Mouse (Mus musculus): ENCODE data around the gene Mrpl44. TPM values are rescaled to one million over a fixed set of nuclear protein-coding genes. Genes with fewer than 3 reads are reported as not detected.

The Mrpl44 gene
- polyA plus RNA-seq, 1 experiment from 2014 or later, result 47.6 TPM

DNA sequence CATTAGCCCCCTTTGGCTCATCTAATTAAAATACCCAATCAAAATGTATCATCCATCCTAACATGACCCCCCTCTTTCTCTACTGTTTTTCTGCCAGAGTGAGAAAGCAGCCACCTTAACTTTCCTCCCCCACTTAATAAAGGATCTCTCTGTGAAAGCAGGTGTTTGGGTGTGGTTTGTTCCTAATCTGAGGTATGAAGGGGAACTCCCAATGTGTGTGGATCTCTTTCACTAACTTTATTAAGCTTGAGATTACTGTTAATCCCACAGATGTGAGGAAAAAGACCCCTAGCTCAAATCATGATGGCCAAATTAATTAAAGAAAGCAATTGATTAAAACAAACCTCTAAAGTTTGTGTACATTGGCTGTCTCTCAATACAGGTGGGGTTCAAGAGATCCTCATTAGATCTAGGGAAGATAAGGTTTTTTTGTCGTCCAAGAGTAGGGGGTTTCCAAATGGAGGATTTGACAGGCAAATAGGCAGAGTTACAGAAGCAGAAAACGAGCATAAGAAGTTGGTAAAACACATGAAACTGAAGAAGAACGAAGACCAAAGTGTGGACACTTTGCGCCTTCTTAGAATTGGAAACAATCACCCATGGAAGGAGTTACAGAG is 1.5 kb upstream of the Mrpl44 start:
- no peak overlapping the region for H3K9ac ChIP-seq (ENCODE audit: low read length)
- H3K36me3 ChIP-seq (ENCODE audit: control insufficient read depth, insufficient read depth, low read length), result no peaks in the 10 kb centered on the region
- no peak overlapping the region for H3K27ac ChIP-seq (ENCODE audit: low read length)
- no peaks in the 10 kb centered on the region for H3K9me3 ChIP-seq (replicated peaks; ENCODE audit: control insufficient read depth, low read length)
- H3K4me3 ChIP-seq (replicated peaks; ENCODE audit: low read length), result no peak overlapping the region
- no peak overlapping the region for H3K4me2 ChIP-seq (ENCODE audit: low read depth, low read length)
- ATAC-seq (ENCODE audit: insufficient read depth, low FRiP score), result no peak
- H3K4me1 ChIP-seq (ENCODE audit: control insufficient read depth, insufficient read depth, low read length), result no peaks in the 10 kb centered on the region
- 68% methylated on average over 4 of the region's 4 CpGs for WGBS
- no peaks in the 10 kb centered on the region for H3K27me3 ChIP-seq (ENCODE audit: control insufficient read depth, insufficient read depth, low read length)

GRCm38 (mm10) chr1:79778011-79778410 is 2.2 kb downstream of the Mrpl44 start:
- WGBS, result 84% methylated on average over 11 of the region's 11 CpGs
- H3K4me1 ChIP-seq (ENCODE audit: control insufficient read depth, insufficient read depth, low read length), result no peaks in the 10 kb centered on the region
- no peak overlapping the region for H3K27ac ChIP-seq (ENCODE audit: low read length)
- H3K9ac ChIP-seq (ENCODE audit: low read length), result no peak overlapping the region
- H3K27me3 ChIP-seq (ENCODE audit: control insufficient read depth, insufficient read depth, low read length), result no peaks in the 10 kb centered on the region
- ATAC-seq (ENCODE audit: insufficient read depth, low FRiP score), result no peak
- H3K4me3 ChIP-seq (replicated peaks; ENCODE audit: low read length), result no peak overlapping the region
- H3K4me2 ChIP-seq (ENCODE audit: low read depth, low read length), result no peak overlapping the region
- H3K9me3 ChIP-seq (replicated peaks; ENCODE audit: control insufficient read depth, low read length), result no peaks in the 10 kb centered on the region
- peaks cover 18% of the 10 kb centered on the region for H3K36me3 ChIP-seq (ENCODE audit: control insufficient read depth, insufficient read depth, low read length)

DNA sequence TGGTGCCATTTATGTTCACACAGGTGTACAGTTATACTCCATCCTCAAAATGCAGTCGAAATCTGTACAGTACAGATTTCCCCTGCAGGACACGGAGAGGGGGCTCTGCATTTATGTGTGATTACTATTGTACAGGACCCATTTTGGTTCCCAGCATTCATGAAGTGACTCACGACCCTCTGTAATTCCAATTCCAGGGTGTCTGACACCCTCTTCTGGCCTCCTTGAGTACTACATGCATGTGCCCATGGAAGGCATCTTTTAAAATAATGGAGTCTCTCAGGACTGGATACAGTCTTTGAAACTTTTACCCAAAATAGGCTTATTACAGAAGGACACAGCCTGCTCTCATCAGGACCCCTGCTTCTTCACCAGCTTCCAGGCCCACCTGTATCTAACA is 6.6 kb downstream of the Mrpl44 start:
- H3K27ac ChIP-seq (ENCODE audit: low read length), result no peak overlapping the region
- H3K9me3 ChIP-seq (replicated peaks; ENCODE audit: control insufficient read depth, low read length), result no peaks in the 10 kb centered on the region
- no peaks in the 10 kb centered on the region for H3K4me1 ChIP-seq (ENCODE audit: control insufficient read depth, insufficient read depth, low read length)
- WGBS, result 81% methylated on average over 3 of the region's 3 CpGs
- ATAC-seq (ENCODE audit: insufficient read depth, low FRiP score), result no peak
- H3K9ac ChIP-seq (ENCODE audit: low read length), result no peak overlapping the region
- H3K4me2 ChIP-seq (ENCODE audit: low read depth, low read length), result no peak overlapping the region
- H3K36me3 ChIP-seq (ENCODE audit: control insufficient read depth, insufficient read depth, low read length), result peaks cover 18% of the 10 kb centered on the region
- H3K27me3 ChIP-seq (ENCODE audit: control insufficient read depth, insufficient read depth, low read length), result no peaks in the 10 kb centered on the region
- H3K4me3 ChIP-seq (replicated peaks; ENCODE audit: low read length), result no peak overlapping the region

DNA sequence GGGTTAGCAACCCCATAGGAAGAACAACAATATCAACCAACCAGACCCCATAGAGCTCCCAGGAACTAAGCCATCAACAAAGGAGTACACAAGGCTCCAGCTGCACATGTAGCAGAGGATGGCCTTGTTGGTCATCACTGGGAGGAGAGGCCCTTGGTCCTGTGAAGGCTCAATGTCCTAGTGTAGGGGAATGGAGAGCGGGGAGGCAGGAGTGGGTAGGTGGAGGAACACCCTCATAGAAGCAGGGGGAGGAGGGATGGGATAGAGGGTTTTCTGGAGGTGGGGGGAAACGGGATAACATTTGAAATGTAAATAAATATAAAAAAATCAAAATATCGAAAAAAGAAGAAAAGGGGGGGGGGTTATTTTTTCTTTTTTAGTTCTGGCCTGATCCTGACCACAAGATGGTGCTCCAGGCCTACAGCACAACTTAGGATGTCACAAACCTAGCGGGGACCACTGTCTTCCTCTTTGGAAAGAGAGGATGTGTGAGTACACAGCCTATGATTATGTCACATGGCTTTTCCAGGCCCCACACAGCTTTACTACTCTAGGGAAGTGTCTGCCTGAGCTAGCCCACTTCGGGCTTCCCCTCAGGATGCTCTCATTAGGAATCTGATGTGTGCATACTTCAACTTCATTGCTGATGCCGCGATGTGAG is 10.6 kb downstream of the Mrpl44 start:
- no peak overlapping the region for H3K4me3 ChIP-seq (replicated peaks; ENCODE audit: low read length)
- no peak overlapping the region for H3K4me2 ChIP-seq (ENCODE audit: low read depth, low read length)
- no peak; the same call in 1 of the 2 replicates for ATAC-seq (ENCODE audit: insufficient read depth, low FRiP score)
- no peaks in the 10 kb centered on the region for H3K27me3 ChIP-seq (ENCODE audit: control insufficient read depth, insufficient read depth, low read length)
- no peak overlapping the region for H3K9ac ChIP-seq (ENCODE audit: low read length)
- WGBS, result 64% methylated on average over 7 of the region's 7 CpGs
- H3K27ac ChIP-seq (ENCODE audit: low read length), result no peak overlapping the region
- peaks cover 10% of the 10 kb centered on the region for H3K36me3 ChIP-seq (ENCODE audit: control insufficient read depth, insufficient read depth, low read length)
- H3K4me1 ChIP-seq (ENCODE audit: control insufficient read depth, insufficient read depth, low read length), result no peaks in the 10 kb centered on the region
- no peaks in the 10 kb centered on the region for H3K9me3 ChIP-seq (replicated peaks; ENCODE audit: control insufficient read depth, low read length)

GRCm38 (mm10) chr1:79797084-79797483 is 21.3 kb downstream of the Mrpl44 start:
- Histone ChIP-seq H3K9ac (ENCODE audit: low read length) (no peak overlapping the region), H3K27ac (ENCODE audit: low read length) (no peak overlapping the region), H3K9me3 (replicated peaks; ENCODE audit: control insufficient read depth, low read length) (no peaks in the 10 kb centered on the region), H3K4me1 (ENCODE audit: control insufficient read depth, insufficient read depth, low read length) (no peaks in the 10 kb centered on the region), H3K4me2 (ENCODE audit: low read depth, low read length) (no peak overlapping the region), H3K4me3 (replicated peaks; ENCODE audit: low read length) (no peak overlapping the region), H3K27me3 (ENCODE audit: control insufficient read depth, insufficient read depth, low read length) (no peaks in the 10 kb centered on the region), H3K36me3 (ENCODE audit: control insufficient read depth, insufficient read depth, low read length) (no peaks in the 10 kb centered on the region)
- WGBS, result 90% methylated on average over 3 of the region's 3 CpGs
- ATAC-seq (ENCODE audit: insufficient read depth, low FRiP score), result no peak

DNA sequence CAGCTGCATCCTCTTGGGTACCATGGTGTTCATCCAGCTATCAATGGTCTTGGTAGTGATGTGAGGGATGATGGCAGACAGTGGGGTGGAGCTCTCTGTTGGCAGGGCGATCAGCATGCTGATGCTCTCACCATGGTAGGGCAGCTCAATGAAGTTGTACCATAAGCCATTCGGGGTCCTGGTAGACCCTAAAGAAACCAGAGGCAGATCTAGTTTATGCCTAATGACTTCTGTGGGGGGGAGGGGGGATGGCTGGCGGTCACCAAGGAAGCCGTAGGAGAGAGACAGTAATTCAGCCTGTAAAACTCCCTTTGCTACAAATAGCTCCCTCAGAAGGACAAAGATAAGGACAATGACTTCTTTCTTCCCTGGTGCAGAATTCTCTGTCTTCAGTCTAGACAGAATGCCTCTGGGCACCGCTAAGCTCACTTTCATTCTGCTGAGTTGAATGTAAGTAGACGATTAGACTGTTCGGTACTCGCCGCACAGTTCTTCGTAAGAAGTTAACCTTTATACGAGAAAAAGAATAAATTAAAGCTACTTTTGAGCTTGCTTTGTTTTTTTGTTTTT is 27.1 kb downstream of the Mrpl44 start:
- WGBS, result 85% methylated on average over 11 of the region's 11 CpGs
- no peaks in the 10 kb centered on the region for H3K27me3 ChIP-seq (ENCODE audit: control insufficient read depth, insufficient read depth, low read length)
- no peak overlapping the region for H3K27ac ChIP-seq (ENCODE audit: low read length)
- H3K4me2 ChIP-seq (ENCODE audit: low read depth, low read length), result no peak overlapping the region
- no peaks in the 10 kb centered on the region for H3K4me1 ChIP-seq (ENCODE audit: control insufficient read depth, insufficient read depth, low read length)
- ATAC-seq (ENCODE audit: insufficient read depth, low FRiP score), result no peak
- no peak overlapping the region for H3K4me3 ChIP-seq (replicated peaks; ENCODE audit: low read length)
- H3K9ac ChIP-seq (ENCODE audit: low read length), result no peak overlapping the region
- H3K36me3 ChIP-seq (ENCODE audit: control insufficient read depth, insufficient read depth, low read length), result no peaks in the 10 kb centered on the region
- no peaks in the 10 kb centered on the region for H3K9me3 ChIP-seq (replicated peaks; ENCODE audit: control insufficient read depth, low read length)

GRCm38 (mm10) chr1:79803614-79804013 is 27.8 kb downstream of the Mrpl44 start:
- no peak overlapping the region for H3K9ac ChIP-seq (ENCODE audit: low read length)

DNA sequence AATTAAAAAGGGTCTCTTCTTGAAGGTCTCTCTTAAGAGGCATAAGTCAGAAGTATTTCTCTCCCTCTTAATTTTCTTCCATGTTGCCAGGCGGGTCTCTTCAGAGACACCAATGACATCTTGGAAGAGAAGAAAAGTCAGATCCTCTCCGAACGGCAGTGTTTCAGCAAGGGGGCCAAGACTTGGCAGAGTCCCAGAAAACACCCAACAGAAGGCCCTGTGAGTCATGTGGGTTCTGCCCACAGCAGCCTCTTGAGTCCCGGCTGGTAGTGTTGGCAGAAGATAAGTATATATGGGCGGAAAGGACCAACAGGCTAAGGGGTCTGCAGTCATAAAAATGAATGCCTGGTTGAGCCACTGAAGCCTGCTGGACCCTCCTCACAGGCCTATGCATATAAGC is 31.0 kb downstream of the Mrpl44 start:
- Histone ChIP-seq H3K9me3 (replicated peaks; ENCODE audit: control insufficient read depth, low read length) (no peaks in the 10 kb centered on the region), H3K27ac (ENCODE audit: low read length) (no peak overlapping the region), H3K27me3 (ENCODE audit: control insufficient read depth, insufficient read depth, low read length) (no peaks in the 10 kb centered on the region), H3K9ac (ENCODE audit: low read length) (no peak overlapping the region), H3K36me3 (ENCODE audit: control insufficient read depth, insufficient read depth, low read length) (no peaks in the 10 kb centered on the region), H3K4me2 (ENCODE audit: low read depth, low read length) (no peak overlapping the region), H3K4me1 (ENCODE audit: control insufficient read depth, insufficient read depth, low read length) (no peaks in the 10 kb centered on the region), H3K4me3 (replicated peaks; ENCODE audit: low read length) (no peak overlapping the region)
- no peak for ATAC-seq (ENCODE audit: insufficient read depth, low FRiP score)
- 65% methylated on average over 5 of the region's 5 CpGs for WGBS

More at GRCm38 (mm10) chr1:79803614-79804013, 27.8 kb downstream of the Mrpl44 start:
- no peak for ATAC-seq (ENCODE audit: insufficient read depth, low FRiP score)
- Histone ChIP-seq H3K9me3 (replicated peaks; ENCODE audit: control insufficient read depth, low read length) (no peaks in the 10 kb centered on the region), H3K4me1 (ENCODE audit: control insufficient read depth, insufficient read depth, low read length) (no peaks in the 10 kb centered on the region), H3K27me3 (ENCODE audit: control insufficient read depth, insufficient read depth, low read length) (no peaks in the 10 kb centered on the region), H3K27ac (ENCODE audit: low read length) (no peak overlapping the region), H3K4me3 (replicated peaks; ENCODE audit: low read length) (no peak overlapping the region), H3K4me2 (ENCODE audit: low read depth, low read length) (no peak overlapping the region), H3K36me3 (ENCODE audit: control insufficient read depth, insufficient read depth, low read length) (no peaks in the 10 kb centered on the region)
- WGBS, result 84% methylated on average over 7 of the region's 7 CpGs

DNA sequence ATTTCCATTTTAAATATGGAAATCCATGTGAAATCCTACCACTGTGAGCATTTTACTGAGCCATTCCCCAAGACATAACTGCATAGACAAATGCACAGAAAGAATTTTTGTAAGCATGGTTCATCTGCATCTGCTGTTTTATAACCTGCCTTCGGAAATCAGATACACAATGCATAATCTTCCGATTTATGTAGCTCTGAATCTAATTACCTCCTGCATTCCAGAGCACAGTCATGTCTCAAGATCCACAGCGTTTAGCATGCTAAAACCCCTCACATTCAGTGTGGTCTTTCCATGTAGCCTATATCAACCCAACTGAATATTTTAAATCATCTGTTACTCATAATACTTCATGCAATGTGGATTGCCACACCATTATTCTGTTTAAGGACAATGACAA is 33.6 kb downstream of the Mrpl44 start:
- no peak overlapping the region for H3K27ac ChIP-seq (ENCODE audit: low read length)
- no peak for ATAC-seq (ENCODE audit: insufficient read depth, low FRiP score)
- no peak overlapping the region for H3K4me2 ChIP-seq (ENCODE audit: low read depth, low read length)
- no peak overlapping the region for H3K9ac ChIP-seq (ENCODE audit: low read length)
- no peaks in the 10 kb centered on the region for H3K36me3 ChIP-seq (ENCODE audit: control insufficient read depth, insufficient read depth, low read length)
- H3K4me3 ChIP-seq (replicated peaks; ENCODE audit: low read length), result no peak overlapping the region
- no peaks in the 10 kb centered on the region for H3K27me3 ChIP-seq (ENCODE audit: control insufficient read depth, insufficient read depth, low read length)
- H3K9me3 ChIP-seq (replicated peaks; ENCODE audit: control insufficient read depth, low read length), result no peaks in the 10 kb centered on the region
- 83% methylated on average over 3 of the region's 3 CpGs for WGBS
- H3K4me1 ChIP-seq (ENCODE audit: control insufficient read depth, insufficient read depth, low read length), result no peaks in the 10 kb centered on the region
